Mouse (Mus musculus): Measurements from ENCODE around the gene Smap2. TPM values are rescaled to one million over a fixed set of nuclear protein-coding genes. Genes with fewer than 3 reads are reported as not detected.

Gene Smap2
- total and polyA plus RNA-seq, 3 experiments, result 20.1 to 110 (median 29.1) TPM

- TF ChIP-seq CHD2 (IDR thresholded peaks at IDR 0.05; ENCODE audit: low read length), result no peak
- TF ChIP-seq ETS1 (conservative IDR thresholded peaks at IDR 0.05; ENCODE audit: low read depth, low read length), result no peak
- TF ChIP-seq CTCF (conservative IDR thresholded peaks at IDR 0.05 in 1 of 2, IDR thresholded peaks at IDR 0.05 in 1 of 2; ENCODE audit: low read depth in 2 of 2, low read length in 2 of 2), result peak in 1 of 2 experiments; percentile 51; a peak in 2 of 4 replicates
- TF ChIP-seq SMC3 (IDR thresholded peaks at IDR 0.05; ENCODE audit: low read depth, low read length), result peak; percentile 31; the same call in 1 of the 2 replicates
- peak; percentile 17 for TF ChIP-seq RAD21 (IDR thresholded peaks at IDR 0.05; ENCODE audit: low read depth, low read length)
- TF ChIP-seq MEF2A (IDR thresholded peaks at IDR 0.05; ENCODE audit: borderline replicate concordance, low read depth, low read length), result no peak
- Histone ChIP-seq H3K27ac (ENCODE audit: insufficient read depth, low read depth) (peak overlapping the region; percentile 59; the same call in 1 of the 2 replicates), H3K4me3 (replicated peaks in 1 of 3; ENCODE audit: low read depth in 2 of 3, low read length in 2 of 3, poor library complexity in 1 of 3) (no peak overlapping the region), H3K36me3 (replicated peaks in 1 of 2; ENCODE audit: control insufficient read depth in 1 of 2, insufficient read depth in 1 of 2, low read length in 1 of 2) (no peaks in the 10 kb centered on the region), H3K4me1 (ENCODE audit: control insufficient read depth in 1 of 2, insufficient read depth in 2 of 2) (peaks cover 6 to 42% of the 10 kb centered on the region in 2 experiments; a peak in 3 of 4 replicates), H3K79me2 (replicated peaks; ENCODE audit: control insufficient read depth, extremely low read depth, insufficient read depth, poor library complexity, severe bottlenecking) (no peaks in the 10 kb centered on the region), H3K27me3 (replicated peaks) (no peaks in the 10 kb centered on the region), H3K9me3 (replicated peaks; ENCODE audit: low read length) (no peaks in the 10 kb centered on the region), H3K9ac (ENCODE audit: insufficient read depth, low read depth) (no peak overlapping the region), H3K4me2 (ENCODE audit: insufficient read depth, low read depth, poor library complexity, severe bottlenecking) (peak overlapping the region; percentile 42; the same call in 1 of the 2 replicates)
- in situ Hi-C loops (cut with MboI; ENCODE audit: low pct_ligation_motif_present, low pct_unique_long_range_greater_than_20kb, low sequenced_read_pairs) (loop anchor here (5.0 to 10.0 kb wide), 3 partner anchors 42 to 195 kb away; no protein-coding TSS in a partner anchor), dilution Hi-C loops (cut with MboI; ENCODE audit: extremely low pct_ligation_motif_present, extremely low pct_unique_long_range_greater_than_20kb, low sequenced_read_pairs) (no loop called here)
- no peak for DNase-seq (ENCODE audit: extremely low read depth)
Measured at GRCm38 (mm10) chr4:121029632-121030031, 12.6 kb upstream of the Smap2 start.

GRCm38 (mm10) chr4:121028659-121029392 lies 11.8 kb upstream of the Smap2 start:
- no peaks in the 10 kb centered on the region for H3K36me3 ChIP-seq (replicated peaks in 1 of 2; ENCODE audit: control insufficient read depth in 1 of 2, insufficient read depth in 1 of 2, low read length in 1 of 2)
- dilution Hi-C loops (cut with MboI; ENCODE audit: extremely low pct_ligation_motif_present, extremely low pct_unique_long_range_greater_than_20kb, low sequenced_read_pairs), result no loop called here
- no peaks in the 10 kb centered on the region for H3K27me3 ChIP-seq (replicated peaks)
- peak overlapping the region; percentile 59 for H3K27ac ChIP-seq (ENCODE audit: insufficient read depth, low read depth)
- H3K4me1 ChIP-seq (ENCODE audit: control insufficient read depth in 1 of 2, insufficient read depth in 2 of 2), result peaks cover 13 to 50% of the 10 kb centered on the region in 2 experiments
- H3K4me2 ChIP-seq (ENCODE audit: insufficient read depth, low read depth, poor library complexity, severe bottlenecking), result peak overlapping the region; percentile 42
- H3K79me2 ChIP-seq (replicated peaks; ENCODE audit: control insufficient read depth, extremely low read depth, insufficient read depth, poor library complexity, severe bottlenecking), result no peaks in the 10 kb centered on the region
- peak overlapping the region; percentile 8 to 28 (median 22) for H3K4me3 ChIP-seq (replicated peaks in 1 of 3; ENCODE audit: low read depth in 2 of 3, low read length in 2 of 3, poor library complexity in 1 of 3)
- H3K9ac ChIP-seq (ENCODE audit: insufficient read depth, low read depth), result 0 out of 2 replicates have a peak overlapping the region, but pooled peaks have one; percentile 49
- DNase-seq (ENCODE audit: extremely low read depth), result peak; percentile 91
- H3K9me3 ChIP-seq (replicated peaks; ENCODE audit: low read length), result no peaks in the 10 kb centered on the region
- in situ Hi-C loops (cut with MboI; ENCODE audit: low pct_ligation_motif_present, low pct_unique_long_range_greater_than_20kb, low sequenced_read_pairs), result loop anchor here (5.0 kb wide), 1 partner anchor 42 kb away; no protein-coding TSS in a partner anchor
- TF ChIP-seq CHD2 (IDR thresholded peaks at IDR 0.05; ENCODE audit: low read length), result peak; percentile 47; the same call in 1 of the 2 replicates
- TF ChIP-seq JUND (conservative IDR thresholded peaks at IDR 0.05; ENCODE audit: low read depth, low read length), result 0 out of 2 replicates have a peak, but pooled peaks have one; percentile 19
- TF ChIP-seq ZNF384 (IDR thresholded peaks at IDR 0.05; ENCODE audit: low read depth, low read length), result no peak
- peak; percentile 69; the same call in 1 of the 2 replicates for TF ChIP-seq MEF2A (IDR thresholded peaks at IDR 0.05; ENCODE audit: borderline replicate concordance, low read depth, low read length)
- peak; percentile 87 for TF ChIP-seq SIN3A (IDR thresholded peaks at IDR 0.05; ENCODE audit: low read length)
- no peak; the same call in 1 of the 2 replicates for TF ChIP-seq HCFC1 (IDR thresholded peaks at IDR 0.05; ENCODE audit: low read depth, low read length)
- peak; percentile 80 for TF ChIP-seq EP300 (IDR thresholded peaks at IDR 0.05; ENCODE audit: low read length)
- TF ChIP-seq POLR2A (IDR thresholded peaks at IDR 0.05; ENCODE audit: low read depth, low read length), result peak; percentile 71
- 0 out of 2 replicates have a peak, but pooled peaks have one; percentile 6 for TF ChIP-seq ETS1 (conservative IDR thresholded peaks at IDR 0.05; ENCODE audit: low read depth, low read length)
- TF ChIP-seq CHD1 (IDR thresholded peaks at IDR 0.05; ENCODE audit: low read depth, low read length), result 0 out of 2 replicates have a peak, but pooled peaks have one; percentile 44
- TF ChIP-seq NRF1 (IDR thresholded peaks at IDR 0.05; ENCODE audit: low read depth, low read length), result peak; percentile 11; the same call in 1 of the 2 replicates
- TF ChIP-seq RAD21 (IDR thresholded peaks at IDR 0.05; ENCODE audit: low read depth, low read length), result peak; percentile 69
- TF ChIP-seq E2F4 (IDR thresholded peaks at IDR 0.05; ENCODE audit: insufficient replicate concordance, low read depth, low read length), result peak; percentile 43; the same call in 1 of the 2 replicates
- no peak for TF ChIP-seq USF2 (conservative IDR thresholded peaks at IDR 0.05; ENCODE audit: low read depth, low read length)
- TF ChIP-seq JUN (IDR thresholded peaks at IDR 0.05; ENCODE audit: insufficient read depth, low read depth, low read length), result no peak
- TF ChIP-seq TBP (conservative IDR thresholded peaks at IDR 0.05; ENCODE audit: low read depth, low read length), result peak; percentile 95
- peak; percentile 66; the same call in 1 of the 2 replicates for TF ChIP-seq POLR2AphosphoS2 (IDR thresholded peaks at IDR 0.05; ENCODE audit: low read depth, low read length)
- TF ChIP-seq GABPA (IDR thresholded peaks at IDR 0.05; ENCODE audit: insufficient replicate concordance, low read depth, low read length), result no peak
- TF ChIP-seq IRF4 (IDR thresholded peaks at IDR 0.05; ENCODE audit: low read depth, low read length), result peak; percentile 78
- TF ChIP-seq MYC (IDR thresholded peaks at IDR 0.05; ENCODE audit: low read depth, low read length), result peak; percentile 62; the same call in 1 of the 2 replicates
- TF ChIP-seq MAX (IDR thresholded peaks at IDR 0.05; ENCODE audit: low read length), result peak; percentile 91
- TF ChIP-seq CTCF (conservative IDR thresholded peaks at IDR 0.05 in 1 of 2, IDR thresholded peaks at IDR 0.05 in 1 of 2; ENCODE audit: low read depth in 2 of 2, low read length in 2 of 2), result peak; percentile 81 to 94
- 0 out of 2 replicates have a peak, but pooled peaks have one; percentile 21 for TF ChIP-seq MAFK (IDR thresholded peaks at IDR 0.05; ENCODE audit: insufficient replicate concordance, low read length)
- no peak for TF ChIP-seq USF1 (IDR thresholded peaks at IDR 0.05; ENCODE audit: low read depth, low read length)
- TF ChIP-seq KAT2A (IDR thresholded peaks at IDR 0.05; ENCODE audit: insufficient replicate concordance, low read length), result no peak
- TF ChIP-seq RCOR1 (conservative IDR thresholded peaks at IDR 0.05; ENCODE audit: low read depth, low read length), result 0 out of 2 replicates have a peak, but pooled peaks have one; percentile 75
- peak; percentile 71 for TF ChIP-seq TCF12 (IDR thresholded peaks at IDR 0.05; ENCODE audit: low read depth, low read length)
